Mouse (Mus musculus): ENCODE data around the gene Usp35.
A peak's percentile ranks its signal among the peaks of the same experiment; 100 is the strongest.

Usp35 gene

GRCm38 (mm10) chr7:97331726-97332666, at the start of gene Usp35, which contains the start of gene Kctd21:
TSS of gene Usp35 (minus strand) at chr7:97332020.
TSS of gene Kctd21 (plus strand) at chr7:97332327.
- peak; percentile 97 for DNase-seq (ENCODE audit: low spot score)

DNA sequence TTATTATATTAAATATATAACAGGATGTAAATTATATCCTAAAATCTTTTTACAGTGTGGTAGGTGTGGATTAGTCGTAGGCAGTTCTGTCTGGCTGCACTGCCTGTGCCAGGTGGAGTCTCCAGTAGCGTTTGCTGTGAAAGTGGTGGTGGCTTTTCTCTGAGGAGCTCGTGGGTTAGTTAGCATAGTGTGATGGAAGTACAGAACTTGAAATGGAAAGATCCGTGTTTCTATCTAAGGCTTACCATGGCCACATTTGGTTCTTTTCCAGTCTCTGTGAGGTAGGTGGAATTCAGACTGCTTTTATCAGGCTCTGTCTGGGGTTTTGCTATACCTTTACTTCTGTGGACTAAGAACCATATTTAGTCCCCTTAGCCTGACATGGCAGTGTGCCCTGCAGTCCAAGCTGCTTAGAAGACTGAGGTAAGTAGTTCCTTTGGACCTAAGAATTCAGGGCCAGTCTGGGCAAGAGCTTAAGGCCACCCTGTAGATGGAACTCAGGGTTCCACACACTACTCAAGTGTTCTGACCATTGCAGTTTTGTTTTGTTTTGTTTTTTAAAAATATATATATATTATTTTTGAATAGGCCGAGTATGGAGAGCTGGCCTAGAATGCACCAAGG, 48.8 kb upstream of the Usp35 start:
- no peak for DNase-seq (ENCODE audit: low spot score)

DNA sequence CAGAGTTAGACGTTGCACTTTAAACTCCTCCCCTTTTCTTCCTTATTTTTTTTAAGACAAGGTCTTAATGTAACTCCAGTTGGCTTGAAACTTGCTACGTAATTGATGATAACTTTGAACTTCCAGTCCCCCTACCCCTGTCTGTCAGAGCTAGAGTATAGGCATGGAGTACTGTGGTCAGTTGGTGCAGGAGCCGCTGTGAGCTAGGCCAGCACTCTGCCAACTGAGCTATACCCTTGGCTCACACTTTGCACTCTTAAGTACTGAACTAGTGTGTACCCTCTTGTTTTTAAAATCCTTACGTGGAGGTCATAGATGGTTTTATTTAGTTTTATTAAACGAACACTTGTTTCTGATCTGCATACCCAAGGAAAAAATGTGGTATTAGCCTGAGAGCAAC, 47.5 kb upstream of the Usp35 start:
- no peak for DNase-seq (ENCODE audit: low spot score)

DNA sequence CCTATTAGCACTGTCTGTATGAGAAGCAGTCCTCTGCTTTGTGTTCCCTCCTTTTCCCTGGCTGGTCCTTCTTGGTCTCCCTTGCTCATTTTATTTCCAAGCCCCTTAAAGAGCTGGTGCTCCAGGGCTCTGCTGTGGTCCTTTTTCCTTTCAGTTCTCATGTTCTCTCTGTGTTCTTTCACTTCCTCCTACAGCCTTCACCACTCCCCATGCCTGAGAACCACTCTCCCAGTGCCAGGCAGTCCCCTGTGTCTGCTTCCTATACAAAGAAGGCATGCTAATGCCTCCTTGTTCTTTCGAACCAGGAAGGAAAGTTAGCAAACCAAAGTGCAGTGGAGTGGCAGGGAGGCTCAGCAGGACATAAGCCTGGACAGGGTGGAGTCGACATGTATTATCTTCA, 44.1 kb upstream of the Usp35 start:
- no peak for DNase-seq (ENCODE audit: low spot score)

GRCm38 (mm10) chr7:97375101-97375500, 43.3 kb upstream of the Usp35 start:
- DNase-seq (ENCODE audit: low spot score) = no peak

- no peak for DNase-seq (ENCODE audit: low spot score)
Measured at GRCm38 (mm10) chr7:97365887-97366286, 34.1 kb upstream of the Usp35 start.

GRCm38 (mm10) chr7:97361467-97361866, 29.6 kb upstream of the Usp35 start:
- no peak for DNase-seq (ENCODE audit: low spot score)

DNA sequence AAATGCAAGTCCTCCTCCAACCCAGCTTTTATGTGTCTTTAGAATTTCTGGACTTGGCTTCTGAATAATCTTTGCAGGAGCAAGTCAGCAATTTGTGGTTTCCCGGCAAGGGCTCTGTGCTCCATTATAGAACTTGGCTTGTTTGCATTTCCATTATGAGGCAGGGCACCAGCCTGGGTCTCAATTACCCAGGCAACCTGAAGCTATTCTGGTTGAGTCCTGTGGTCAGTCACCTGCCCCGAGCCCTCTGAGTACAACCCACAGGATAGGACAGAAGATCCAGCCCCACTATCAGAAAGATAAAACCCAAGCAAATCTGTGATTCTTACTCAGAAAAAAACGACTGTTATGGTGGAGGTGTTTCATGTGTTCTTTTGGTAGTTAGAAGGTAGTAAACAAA, 29.1 kb upstream of the Usp35 start:
- DNase-seq (ENCODE audit: low spot score) = no peak

DNA sequence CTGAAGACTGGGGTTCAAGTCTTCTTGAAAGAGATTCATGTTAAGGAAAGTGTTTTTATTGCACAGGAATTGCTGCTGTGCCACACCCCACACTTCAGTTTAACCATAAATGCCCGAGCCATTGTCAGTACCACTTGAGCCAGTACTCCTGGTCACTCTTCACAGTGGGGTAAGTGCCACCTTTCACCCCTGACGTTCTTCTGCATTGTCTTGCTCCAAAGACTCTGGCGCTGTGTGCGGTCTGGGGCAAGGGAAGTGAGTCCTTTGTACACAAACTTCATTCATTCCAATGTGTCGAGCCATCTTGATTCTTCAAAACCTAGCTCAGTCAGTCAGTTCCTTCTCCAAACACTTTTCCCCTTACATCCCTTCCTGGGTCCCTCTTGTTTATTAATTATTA, 28.3 kb upstream of the Usp35 start:
- DNase-seq (ENCODE audit: low spot score) = no peak

- DNase-seq (ENCODE audit: low spot score) = no peak
Measured at GRCm38 (mm10) chr7:97358347-97358746, 26.5 kb upstream of the Usp35 start.

GRCm38 (mm10) chr7:97357840-97358239, 26.0 kb upstream of the Usp35 start:
- DNase-seq (ENCODE audit: low spot score) = no peak

GRCm38 (mm10) chr7:97356875-97357276, 25.1 kb upstream of the Usp35 start:
- DNase-seq (ENCODE audit: low spot score) = no peak

DNA sequence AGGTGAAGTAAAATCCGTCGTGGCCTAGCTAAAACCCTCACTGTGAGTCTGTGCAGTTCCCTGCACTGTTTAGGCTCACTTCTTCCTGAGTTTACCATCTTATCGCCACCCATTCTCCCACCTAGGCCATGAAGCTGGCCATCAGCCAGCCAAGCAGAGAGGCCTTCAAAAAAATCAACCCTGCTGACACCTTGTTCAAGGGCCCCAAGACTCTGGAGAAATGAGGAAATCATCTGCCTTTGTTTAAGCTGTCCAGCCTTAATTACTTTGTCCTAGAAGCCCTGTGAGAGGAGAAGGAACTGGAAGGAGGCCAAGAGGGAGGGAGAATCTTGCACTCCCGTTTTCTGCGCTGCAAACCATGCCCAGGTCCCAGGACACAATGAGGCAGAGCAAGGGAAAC, 24.4 kb upstream of the Usp35 start:
- DNase-seq (ENCODE audit: low spot score) = no peak

GRCm38 (mm10) chr7:97355068-97355841, 23.4 kb upstream of the Usp35 start:
- no peak for DNase-seq (ENCODE audit: low spot score)

DNA sequence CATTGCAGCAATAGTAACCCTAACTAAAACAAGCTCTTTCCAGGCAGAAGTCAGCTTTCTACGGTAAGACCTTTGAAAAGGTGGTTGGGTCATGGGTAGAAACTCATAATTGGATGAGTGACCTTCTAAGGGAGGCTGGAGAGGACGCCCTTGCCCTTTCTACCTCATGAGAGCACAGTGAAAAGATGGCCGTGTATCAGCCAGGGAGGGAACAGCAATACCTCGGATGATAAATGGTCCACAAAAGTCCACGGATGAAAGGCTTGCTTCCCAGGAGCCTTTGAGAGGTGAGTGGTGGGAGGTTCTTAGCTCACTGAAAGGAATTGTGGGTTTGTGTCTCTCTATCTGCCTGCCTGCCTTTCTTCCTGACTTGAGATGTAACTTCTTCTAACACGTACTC, 21.5 kb upstream of the Usp35 start:
- no peak for DNase-seq (ENCODE audit: low spot score)

GRCm38 (mm10) chr7:97351792-97352513, 20.1 kb upstream of the Usp35 start:
- DNase-seq (ENCODE audit: low spot score) = no peak

DNA sequence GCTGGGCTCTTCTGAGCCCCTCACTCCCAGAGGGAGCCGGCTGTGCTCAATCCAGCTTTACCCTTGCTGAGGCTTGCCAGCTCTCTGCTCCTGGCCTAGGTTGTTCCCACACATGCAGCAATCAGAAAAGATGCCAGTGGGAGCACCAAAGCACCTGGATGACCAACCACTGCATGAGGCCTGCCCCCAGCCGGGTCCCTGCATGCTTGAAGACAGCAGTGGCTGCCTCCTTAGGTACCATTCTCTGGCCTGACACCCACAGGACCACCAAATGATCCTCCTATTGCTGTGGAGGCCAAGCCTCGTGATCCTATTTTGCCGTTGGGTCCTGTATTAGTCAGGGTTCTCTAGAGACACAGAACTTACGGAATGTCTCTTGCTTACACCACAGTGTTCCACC, 19.1 kb upstream of the Usp35 start:
- DNase-seq (ENCODE audit: low spot score) = no peak

DNA sequence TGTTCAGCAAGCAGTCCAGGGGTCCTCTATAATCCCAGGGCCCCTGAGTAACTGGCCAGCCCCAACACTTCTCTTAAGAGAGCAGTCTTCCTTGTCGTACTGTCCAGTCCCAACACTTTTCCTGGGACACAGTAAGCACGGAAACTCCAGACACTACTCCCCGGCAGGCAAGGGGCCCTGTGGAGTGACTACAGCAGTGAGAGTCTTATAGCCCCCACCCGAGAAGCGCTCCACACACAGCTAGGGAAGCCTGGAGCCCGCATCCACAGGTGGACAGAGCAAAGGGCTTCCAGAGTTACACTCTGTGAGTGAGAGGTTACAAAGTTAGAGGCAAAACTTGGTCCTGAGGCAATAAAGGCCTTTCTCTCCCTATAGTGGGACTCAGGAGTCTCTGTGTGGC, 17.6 kb upstream of the Usp35 start:
- no peak for DNase-seq (ENCODE audit: low spot score)

DNA sequence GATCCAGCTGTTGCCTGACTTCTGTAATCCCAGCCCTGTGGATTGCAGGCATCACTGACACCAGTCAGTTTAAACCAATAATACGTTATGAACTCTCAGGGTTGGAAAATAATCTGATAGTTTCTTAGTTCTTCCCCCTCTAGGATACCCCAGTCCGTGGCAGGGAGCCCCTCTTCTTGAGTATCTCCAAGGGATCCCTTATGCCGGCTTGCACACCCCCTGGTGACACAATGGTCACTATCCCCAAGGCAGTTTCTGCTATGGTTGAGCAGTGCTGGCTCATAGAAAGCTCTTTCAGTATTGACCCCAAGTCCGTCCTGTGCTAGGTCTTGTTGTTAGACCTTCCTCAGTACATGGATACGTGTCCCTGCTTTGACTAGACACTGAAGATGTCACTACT, 17.0 kb upstream of the Usp35 start:
- no peak for DNase-seq (ENCODE audit: low spot score)

DNA sequence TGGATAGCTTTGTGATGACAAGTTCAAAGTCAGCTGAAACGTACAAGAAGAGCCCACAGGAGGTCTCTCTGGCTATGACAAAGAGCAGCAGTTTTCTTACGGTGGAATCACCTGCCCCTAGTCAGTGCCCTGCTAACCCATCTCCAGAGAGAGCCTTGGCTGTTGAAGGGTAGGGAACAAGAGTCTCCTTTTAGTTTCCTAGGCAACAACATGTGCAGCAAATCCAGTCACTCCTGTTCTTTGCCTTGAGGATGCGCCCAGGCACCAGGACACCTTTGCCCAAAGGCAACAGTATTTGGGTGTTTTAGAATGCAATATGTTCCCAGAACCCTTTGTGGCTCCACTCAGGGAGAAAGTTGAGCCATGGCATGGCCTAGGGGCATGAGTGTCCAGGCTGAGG, 16.5 kb upstream of the Usp35 start:
- no peak for DNase-seq (ENCODE audit: low spot score)

- no peak for DNase-seq (ENCODE audit: low spot score)
Measured at GRCm38 (mm10) chr7:97347464-97347863, 15.6 kb upstream of the Usp35 start.

GRCm38 (mm10) chr7:97346822-97347166, 15.0 kb upstream of the Usp35 start:
- no peak for DNase-seq (ENCODE audit: low spot score)
